Mouse (Mus musculus): ENCODE results near the gene Gm43638.

GRCm38 (mm10) chr5:87425676-87426075, 60.9 kb downstream of the Gm43638 start:
- TF ChIP-seq EP300 (IDR thresholded peaks at IDR 0.05; ENCODE audit: insufficient read depth, low read depth, low read length) (no peak), CTCF (IDR thresholded peaks at IDR 0.05) (no peak), POLR2A (IDR thresholded peaks at IDR 0.05; ENCODE audit: insufficient read depth, low read depth, low read length) (no peak)
